Mouse (Mus musculus) heart, adult 2 months (tissue): ENCODE data around the gene Klhdc7b. TPM values are rescaled to one million over a fixed set of nuclear protein-coding genes. Genes with fewer than 3 reads are reported as not detected.

Experiments used
- DNase-seq, 2 experiments: peaks; one replicate each; pipeline ENCODE4 v3.0.0; 2021
- H3K27ac ChIP-seq: fragments of 200-600 bp; 2 replicates; pipeline ENCODE4 v1.8.1; 2022
- H3K27me3 ChIP-seq: fragments of 200-500 bp; 2 replicates; pipeline ENCODE4 v1.6.1; 2012; ENCODE audit warnings: mild to moderate bottlenecking, low read length, inconsistent platforms, mixed read lengths; ENCODE audit not compliant: control insufficient read depth, insufficient read depth
- H3K36me3 ChIP-seq: fragments of 200-500 bp; 2 replicates; pipeline ENCODE4 v1.6.1; 2012; ENCODE audit warnings: low read length, inconsistent platforms; ENCODE audit not compliant: control insufficient read depth, insufficient read depth
- H3K4me1 ChIP-seq: fragments of 200-500 bp; 2 replicates; pipeline ENCODE4 v1.6.1; 2011; ENCODE audit warnings: low read length; ENCODE audit not compliant: control insufficient read depth, insufficient read depth
- H3K4me3 ChIP-seq: fragments of 200-600 bp; 2 replicates; pipeline ENCODE4 v1.8.1; 2022
- H3K79me2 ChIP-seq: fragments of 200-500 bp; replicated peaks from 2 replicates; pipeline ENCODE4 v1.6.1; 2012; ENCODE audit warnings: mild to moderate bottlenecking, inconsistent platforms, low read length, moderate library complexity, mixed read lengths; ENCODE audit not compliant: control insufficient read depth, insufficient read depth
- H3K9ac ChIP-seq: fragments of 200-500 bp; 2 replicates; pipeline ENCODE4 v1.6.1; 2012; ENCODE audit warnings: low read depth, mild to moderate bottlenecking, control low read depth, inconsistent platforms, low read length, mixed read lengths
- CTCF ChIP-seq: fragments of 200-600 bp; IDR thresholded peaks from 2 replicates; pipeline ENCODE4 v1.8.1; 2022; ENCODE audit warnings: antibody characterized with exemption, mild to moderate bottlenecking, moderate library complexity
- EP300 ChIP-seq: fragments of 200-500 bp; IDR thresholded peaks from 2 replicates; pipeline ENCODE4 v1.6.1; 2011; ENCODE audit warnings: low read depth, low read length, control low read depth; ENCODE audit not compliant: insufficient read depth
- POLR2A ChIP-seq: fragments of 200-500 bp; IDR thresholded peaks from 2 replicates; pipeline ENCODE4 v1.6.1; 2011; ENCODE audit warnings: mild to moderate bottlenecking, low read depth, low read length, control low read depth; ENCODE audit not compliant: insufficient read depth
- WGBS: fragments of 180-500 bp; shearing (Covaris S2); methylation state at CpG from one replicate; pipeline ENCODE4 v1.1.7; 2018; 5-methylcytosine and 5-hydroxymethylcytosine counted together
- intact Hi-C: fragments of 180-260 bp; cut with DNase I; formaldehyde crosslinking; loops from one replicate; pipeline ENCODE4 v1.15.1; 2025
- polyA plus RNA-seq: library from polyadenylated mRNA; depleted of rRNA; stranded (reverse); fragments of >200 nt; gene quantifications from 2 replicates; pipeline ENCODE4 v1.2.3, GENCODE M21; 2012
- total RNA-seq, 2 experiments: library from RNA; stranded (reverse); gene quantifications; 2 replicates each; pipeline ENCODE4 v1.2.3; 2021

The Klhdc7b gene
- total and polyA plus RNA-seq, 3 experiments: not detected

GRCm38 (mm10) chr15:89425711-89426121 lies 41.0 kb downstream of the Klhdc7b start, which contains the start of gene Cpt1b:
Cpt1b (minus strand) TSS chr15:89425863.
- peak within 1 kb of the TSS; percentile 77 for H3K9ac ChIP-seq
- H3K27ac ChIP-seq: peak within 1 kb of the TSS; percentile 99
- 40% methylated on average over 6 of the region's 6 CpGs for WGBS
- no peaks in the 10 kb centered on the region for H3K27me3 ChIP-seq
- no peaks in the 10 kb centered on the region; the same call in 1 of the 2 replicates for H3K4me1 ChIP-seq
- peak within 1 kb of the TSS; percentile 50 for H3K4me3 ChIP-seq
- intact Hi-C loops: no loop called here
- H3K36me3 ChIP-seq: peaks cover 8% of the 10 kb centered on the region
- TF ChIP-seq EP300 (peak; percentile 87), CTCF (no peak), POLR2A (peak; percentile 85)
- peak; percentile 69 to 83 for DNase-seq
- H3K79me2 ChIP-seq: no peaks in the 10 kb centered on the region

- TF ChIP-seq EP300 (no peak), CTCF (no peak), POLR2A (no peak)
- Histone ChIP-seq H3K4me3 (no peak overlapping the region; the same call in 1 of the 2 replicates), H3K9ac (no peak overlapping the region), H3K27ac (peak overlapping the region; percentile 99), H3K27me3 (no peaks in the 10 kb centered on the region), H3K36me3 (peaks cover 8% of the 10 kb centered on the region), H3K79me2 (no peaks in the 10 kb centered on the region), H3K4me1 (no peaks in the 10 kb centered on the region; the same call in 1 of the 2 replicates)
- 69% methylated on average over 10 of the region's 10 CpGs for WGBS
- DNase-seq: peak; percentile 60 to 62
- intact Hi-C loops: no loop called here
These were observed 42.0 kb downstream of the Klhdc7b start for GRCm38 (mm10) chr15:89426716-89427115.

GRCm38 (mm10) chr15:89428136-89428790 lies 43.5 kb downstream of the Klhdc7b start:
- H3K4me1 ChIP-seq: no peaks in the 10 kb centered on the region; the same call in 1 of the 2 replicates
- intact Hi-C loops: loop anchor here (2.0 kb wide), 1 partner anchor 53 kb away; no protein-coding TSS in a partner anchor
- H3K36me3 ChIP-seq: peaks cover 8% of the 10 kb centered on the region
- TF ChIP-seq EP300 (no peak), POLR2A (no peak), CTCF (no peak)
- peak overlapping the region; percentile 74 for H3K9ac ChIP-seq
- no peaks in the 10 kb centered on the region for H3K27me3 ChIP-seq
- no peaks in the 10 kb centered on the region for H3K79me2 ChIP-seq
- peak overlapping the region; percentile 99 for H3K4me3 ChIP-seq
- peak overlapping the region; percentile 99 for H3K27ac ChIP-seq
- WGBS: 73% methylated on average over 19 of the region's 19 CpGs
- DNase-seq: no peak

- no peaks in the 10 kb centered on the region for H3K27me3 ChIP-seq
- 5% methylated on average over 22 of the region's 22 CpGs for WGBS
- intact Hi-C loops: loop anchor here (2.0 kb wide), 1 partner anchor 54 kb away; no protein-coding TSS in a partner anchor
- peak overlapping the region; percentile 99 for H3K4me3 ChIP-seq
- TF ChIP-seq EP300: no peak
- TF ChIP-seq CTCF: no peak
- no peak for TF ChIP-seq POLR2A
- H3K36me3 ChIP-seq: peaks cover 8% of the 10 kb centered on the region
- peak overlapping the region; percentile 74 for H3K9ac ChIP-seq
- H3K4me1 ChIP-seq: no peaks in the 10 kb centered on the region; the same call in 1 of the 2 replicates
- peak overlapping the region; percentile 99 for H3K27ac ChIP-seq
- no peaks in the 10 kb centered on the region for H3K79me2 ChIP-seq
- peak in 1 of 2 experiments; percentile 32 for DNase-seq
These were observed 44.2 kb downstream of the Klhdc7b start for GRCm38 (mm10) chr15:89428821-89429351.

GRCm38 (mm10) chr15:89429352-89430221 lies 44.9 kb downstream of the Klhdc7b start, which contains the start of the genes C730034F03Rik, Gm44502 and Chkb:
C730034F03Rik (plus strand) TSS chr15:89429589.
Gm44502 (minus strand) TSS chr15:89429696.
Chkb (minus strand) TSS chr15:89429908.
- under 1% methylated on average over 70 of the region's 70 CpGs for WGBS
- intact Hi-C loops: loop anchor here (2.0 kb wide), 1 partner anchor 55 kb away; no protein-coding TSS in a partner anchor
- peak; percentile 93 to 96 for DNase-seq
- H3K4me1 ChIP-seq: no peaks in the 10 kb centered on the region; the same call in 1 of the 2 replicates
- TF ChIP-seq CTCF: no peak
- peak; percentile 57; the same call in 1 of the 2 replicates for TF ChIP-seq EP300
- peak; percentile 78 for TF ChIP-seq POLR2A
- H3K27me3 ChIP-seq: no peaks in the 10 kb centered on the region
- peak within 1 kb of the TSS; percentile 74 for H3K9ac ChIP-seq
- H3K27ac ChIP-seq: peak within 1 kb of the TSS; percentile 99
- H3K4me3 ChIP-seq: peak within 1 kb of the TSS; percentile 99
- peaks cover 8% of the 10 kb centered on the region for H3K36me3 ChIP-seq
- H3K79me2 ChIP-seq: no peaks in the 10 kb centered on the region
